Mouse (Mus musculus) testis, postnatal 10 days (tissue): Measurements from ENCODE around the gene Tmem62.
A peak's percentile ranks its signal among the peaks of the same experiment; 100 is the strongest.
"Not testable (repeated sequence)": the region's sequence is repeated elsewhere in the genome, so short reads cannot be mapped to it uniquely, and the experiment has no call there.

Source experiments
- DNase-seq: peaks from one replicate; pipeline ENCODE4 v3.0.0; 2021; ENCODE audit warnings: low spot score

Gene Tmem62

DNA sequence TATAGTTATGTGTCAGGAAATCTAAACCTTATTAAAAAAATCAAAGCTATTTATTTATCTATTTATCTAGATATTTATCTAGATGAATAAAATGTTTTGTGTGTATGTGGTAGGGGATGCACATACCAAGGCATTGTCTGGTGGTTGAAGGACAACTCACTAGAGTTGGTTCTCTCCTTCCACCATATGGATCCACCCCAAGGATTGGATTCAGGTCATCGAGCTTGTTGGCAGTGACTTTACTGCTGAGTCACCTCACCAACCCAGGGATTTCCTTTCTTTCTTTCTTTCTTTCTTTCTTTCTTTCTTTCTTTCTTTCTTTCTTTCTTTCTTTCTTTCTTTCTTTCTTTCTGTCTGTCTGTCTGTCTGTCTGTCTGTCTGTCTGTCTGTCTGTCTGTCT is 19.8 kb downstream of the Tmem62 start:
- not testable (repeated sequence) for DNase-seq

DNA sequence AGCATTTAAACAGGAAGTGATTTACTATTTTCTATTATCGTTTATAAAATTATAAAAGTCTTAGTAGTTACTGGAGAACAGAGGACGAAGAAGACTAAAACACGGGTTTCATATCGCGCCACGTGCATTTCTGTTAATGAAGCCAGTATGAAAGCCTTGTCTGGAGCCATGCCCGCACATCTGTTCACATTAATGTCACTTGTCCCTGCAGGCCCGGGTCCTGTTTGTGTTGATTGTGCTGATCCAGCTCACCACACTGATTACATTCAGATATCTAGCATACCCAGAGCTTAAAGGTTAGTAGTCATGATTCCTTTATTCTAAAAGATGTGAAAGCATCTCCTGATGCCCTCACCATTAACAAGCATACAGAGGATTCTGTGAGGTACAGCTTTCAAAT is 22.0 kb downstream of the Tmem62 start:
- DNase-seq = no peak

DNA sequence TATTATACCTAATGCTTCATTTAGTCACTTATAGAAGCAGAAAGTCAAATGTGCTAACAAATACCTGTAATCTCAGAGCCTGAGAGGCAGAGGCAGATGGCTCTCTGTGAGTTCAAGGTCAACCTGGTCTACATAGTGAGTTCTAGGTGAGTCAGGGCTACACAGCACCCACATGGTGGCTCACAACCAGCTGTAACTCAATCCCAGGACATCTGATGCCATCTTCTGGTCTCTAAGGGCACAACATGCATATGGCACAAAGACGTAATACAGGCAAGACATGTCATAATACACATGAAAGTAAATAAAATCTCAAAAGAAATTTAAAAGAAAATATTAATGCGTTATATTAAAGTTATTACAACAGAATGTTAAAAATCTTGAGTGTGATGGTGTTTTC is 26.8 kb downstream of the Tmem62 start:
- no peak for DNase-seq

DNA sequence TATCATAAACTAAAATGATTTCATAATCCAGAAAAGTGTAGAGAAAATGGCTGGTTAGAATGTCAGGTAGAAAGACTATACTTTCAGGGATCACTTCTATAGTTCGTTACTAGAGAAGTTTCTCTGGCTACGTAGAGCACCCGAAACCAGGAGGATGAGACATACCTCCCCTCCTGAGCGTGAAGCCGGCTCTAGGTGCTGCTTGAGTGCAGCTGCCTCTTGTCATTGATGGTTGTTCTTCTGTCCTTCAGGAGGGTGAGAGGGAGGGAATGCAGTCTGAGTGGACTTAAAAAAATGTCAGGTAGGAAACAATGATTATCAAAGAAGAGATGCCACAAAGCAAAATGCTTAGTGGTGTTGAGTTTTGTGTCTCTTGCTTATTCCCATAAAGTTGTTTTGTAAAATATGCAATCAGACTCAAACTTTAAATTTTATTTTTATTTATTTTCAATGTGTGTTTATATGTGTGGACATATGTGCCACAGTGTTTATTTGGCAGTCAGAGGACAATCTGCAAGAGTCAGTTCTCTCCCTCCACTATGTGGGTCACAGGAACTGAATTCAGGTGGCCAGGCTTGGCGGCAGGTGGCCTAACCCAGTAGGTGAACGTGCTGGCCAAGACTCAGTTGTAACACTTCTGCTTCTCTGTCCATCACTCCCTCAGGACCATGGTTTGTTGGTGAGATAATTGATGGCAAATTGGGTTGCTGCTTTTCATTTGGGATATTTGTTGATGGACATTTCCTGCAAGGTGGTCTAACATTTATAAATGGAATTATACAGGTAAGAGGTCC is 27.4 kb downstream of the Tmem62 start:
- no peak for DNase-seq

DNA sequence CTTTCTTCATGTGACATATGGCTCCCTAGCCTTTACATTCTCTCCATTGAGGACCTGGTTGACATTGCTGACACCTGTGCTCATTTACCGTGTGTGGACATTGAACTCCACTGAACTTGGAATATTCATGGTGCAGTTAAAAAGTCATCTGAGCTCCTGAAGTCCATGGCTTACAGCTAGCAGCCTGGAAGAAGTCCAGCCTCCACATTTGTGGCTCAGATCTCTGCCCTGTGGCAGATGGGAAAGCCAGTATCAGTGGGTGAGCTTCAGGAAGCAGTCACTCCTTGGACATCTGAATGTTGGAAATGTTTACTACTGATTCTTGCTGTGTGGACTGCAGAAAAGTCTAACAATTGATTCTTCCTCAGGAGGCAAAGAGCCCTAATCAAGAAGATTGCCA is 30.2 kb downstream of the Tmem62 start:
- no peak for DNase-seq

DNA sequence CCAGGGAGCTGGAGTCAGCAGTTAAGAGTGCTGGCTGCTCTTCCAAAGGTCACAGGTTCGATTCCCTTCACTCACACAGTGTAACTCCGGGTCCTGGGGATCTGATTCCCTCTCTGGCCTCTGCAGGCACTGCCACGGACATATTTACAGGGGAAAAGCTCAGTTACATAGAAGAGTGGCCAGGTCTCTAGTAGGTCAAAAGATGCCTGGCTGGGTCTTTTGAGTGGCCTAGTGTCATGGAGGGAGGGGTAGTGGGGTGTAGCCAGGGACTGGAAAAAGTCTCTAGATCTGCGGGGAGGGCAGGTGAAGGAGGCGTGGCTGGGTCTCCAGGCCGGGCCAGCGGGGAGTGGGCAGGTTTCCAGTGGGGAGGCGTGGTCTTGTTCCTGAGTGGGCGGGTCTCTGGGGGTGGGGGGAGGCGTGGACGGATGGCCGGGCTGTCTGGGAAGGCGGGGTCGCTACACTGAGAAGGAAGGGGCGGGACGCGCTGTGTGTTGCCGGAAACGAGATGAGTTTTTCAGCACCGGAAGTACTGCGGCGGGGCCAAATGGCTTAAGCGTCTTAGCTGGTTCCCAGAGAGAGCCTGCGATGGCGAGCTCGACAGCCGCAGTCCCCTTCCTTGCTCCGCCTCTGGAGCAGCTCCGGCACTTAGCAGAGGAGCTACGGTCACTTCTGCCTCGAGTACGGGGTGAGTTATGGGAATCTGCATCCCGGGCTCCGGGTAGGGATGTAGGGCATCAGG is 31.3 kb downstream of the Tmem62 start, which contains the start of gene Ccndbp1:
Gene Ccndbp1 (plus strand): TSS at position 479 of the 739 bp plus-strand sequence.
- DNase-seq = peak; percentile 95

DNA sequence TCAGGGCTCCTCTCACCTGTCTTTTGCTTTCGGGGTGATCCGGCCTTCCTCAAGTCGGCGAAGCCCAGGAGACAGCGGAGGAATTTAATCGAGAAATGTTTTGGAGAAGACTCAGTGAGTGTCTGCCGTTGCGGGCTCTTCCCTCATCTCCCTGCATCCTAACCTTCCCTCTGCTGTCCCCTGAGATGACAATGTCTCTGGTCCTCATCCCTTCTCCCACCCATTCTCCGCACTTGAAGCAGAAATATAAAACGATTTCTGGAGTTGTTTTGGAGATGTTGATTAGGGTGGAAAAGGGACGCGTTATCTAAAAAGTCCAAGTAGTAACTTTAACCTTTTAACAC is 31.8 kb downstream of the Tmem62 start:
- no peak for DNase-seq

DNA sequence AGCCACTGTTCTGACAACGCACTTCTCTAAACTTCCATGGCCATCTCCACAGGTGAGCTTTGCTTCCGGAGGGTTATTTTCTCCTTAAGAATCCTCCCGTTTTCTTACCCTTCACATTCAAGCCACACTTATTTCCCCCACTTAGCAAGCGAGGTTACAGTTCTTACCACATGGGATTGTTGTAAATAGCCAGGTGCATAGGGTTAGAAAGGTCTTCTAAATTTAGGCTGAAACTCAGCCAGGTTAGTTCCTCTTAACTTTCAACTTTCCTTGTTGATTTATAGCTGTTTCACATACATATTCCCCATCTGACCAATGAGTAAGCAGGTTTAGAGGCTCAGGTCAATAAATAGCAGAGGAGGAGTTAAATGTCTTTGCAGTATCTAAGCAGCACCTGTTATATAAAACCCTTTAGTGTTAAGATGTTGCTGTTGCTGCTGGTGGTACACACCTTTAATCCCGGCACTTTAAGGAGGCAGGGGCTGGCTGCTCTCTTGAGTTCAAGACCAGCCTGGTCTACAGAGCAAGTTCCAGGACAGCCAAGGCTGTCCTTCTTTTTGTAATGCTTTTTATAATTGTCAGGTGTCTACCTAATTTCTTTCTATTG is 32.4 kb downstream of the Tmem62 start:
- no peak for DNase-seq

DNA sequence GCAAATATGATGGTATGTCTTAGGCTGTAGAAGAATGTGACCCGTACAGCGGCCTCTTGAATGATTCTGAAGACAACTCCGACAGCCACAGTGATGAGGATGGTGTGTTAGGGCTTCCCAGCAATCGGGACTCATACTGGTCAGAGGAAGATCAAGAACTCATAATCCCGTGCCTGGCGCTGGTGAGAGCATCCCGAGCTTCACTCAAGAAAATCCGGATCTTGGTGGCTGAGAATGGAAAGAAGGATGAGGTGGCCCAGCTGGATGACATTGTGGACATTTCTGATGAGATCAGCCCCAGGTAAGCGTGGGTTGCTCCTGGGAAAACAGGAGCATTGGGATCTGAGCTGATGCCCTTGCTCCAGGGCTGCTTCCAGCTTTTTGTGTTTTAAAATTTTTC is 35.9 kb downstream of the Tmem62 start:
- no peak for DNase-seq

DNA sequence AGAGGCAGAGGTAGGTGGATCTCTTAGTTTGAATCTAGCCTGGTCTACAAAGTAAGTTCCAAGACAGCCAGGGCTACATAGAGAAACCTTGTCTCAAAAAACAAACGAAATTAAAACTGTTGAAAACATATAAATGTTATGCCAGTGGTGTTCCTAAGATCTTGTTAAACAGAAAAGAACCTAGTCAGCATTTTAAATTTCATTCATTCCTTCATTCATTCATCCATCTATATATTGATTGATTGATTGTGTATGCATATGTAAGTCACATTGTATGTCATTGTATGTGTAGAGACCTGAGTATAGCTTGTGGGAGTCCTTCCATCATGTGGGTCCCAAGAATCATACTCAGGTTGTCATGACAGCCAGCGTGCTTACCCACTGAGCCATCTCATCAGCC is 38.7 kb downstream of the Tmem62 start:
- DNase-seq = no peak

DNA sequence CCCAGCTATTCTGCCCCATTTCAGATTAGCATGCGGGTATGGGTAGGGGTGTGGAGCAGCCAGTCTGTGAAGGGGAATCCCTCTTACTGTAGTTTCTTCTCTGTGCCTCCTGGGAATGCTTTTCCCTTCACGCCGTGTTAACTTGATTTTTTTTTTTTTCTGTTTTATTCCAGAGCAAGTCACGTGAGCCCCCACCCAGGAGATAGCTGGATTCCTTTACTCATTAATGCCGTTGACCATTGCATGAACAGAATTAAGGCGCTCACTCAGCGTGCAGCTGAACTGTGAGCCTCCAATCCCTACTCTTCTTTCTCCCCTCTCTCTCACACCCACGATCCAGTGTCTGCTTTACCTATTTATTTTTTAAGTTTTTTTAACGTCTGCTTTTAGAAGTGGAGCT is 39.4 kb downstream of the Tmem62 start:
- DNase-seq = no peak

DNA sequence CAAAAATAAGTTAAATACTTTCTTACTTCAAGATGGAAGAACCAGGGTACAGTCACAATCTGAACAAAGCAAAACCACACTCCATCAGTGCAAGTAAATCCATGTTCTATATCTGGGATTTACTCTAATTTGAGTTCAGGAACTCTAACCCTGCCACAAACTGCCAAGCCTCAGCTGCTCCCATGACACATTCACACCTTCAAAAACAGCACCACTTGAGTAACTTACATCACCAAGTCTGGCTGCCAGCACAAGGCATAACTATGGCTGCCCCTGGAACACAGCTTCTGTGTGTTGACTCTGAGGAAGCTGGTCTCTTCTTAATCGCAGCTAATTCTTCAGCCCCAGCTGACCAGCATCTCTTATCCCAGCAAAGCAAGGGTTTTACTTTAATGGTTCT is 40.3 kb downstream of the Tmem62 start:
- no peak for DNase-seq

DNA sequence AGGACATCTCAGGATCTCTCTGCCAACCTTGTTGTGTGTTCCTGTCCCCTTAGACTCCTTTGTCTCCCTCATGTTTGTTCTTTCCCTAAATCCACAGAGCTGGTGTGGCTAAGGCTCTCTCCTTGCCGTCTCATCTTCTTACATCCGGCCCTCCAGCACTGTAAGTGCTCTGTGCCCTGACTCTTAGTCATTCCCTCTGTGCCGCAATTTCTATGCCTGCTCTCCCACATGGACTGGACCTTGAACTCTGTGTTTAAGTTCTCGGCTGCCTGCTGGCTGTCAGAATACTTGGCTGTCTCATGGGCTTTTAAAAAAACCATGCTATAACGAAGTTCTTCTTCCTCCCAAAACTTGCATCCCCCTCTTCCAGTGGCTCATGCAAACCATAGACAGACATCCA is 46.1 kb downstream of the Tmem62 start:
- DNase-seq = no peak

DNA sequence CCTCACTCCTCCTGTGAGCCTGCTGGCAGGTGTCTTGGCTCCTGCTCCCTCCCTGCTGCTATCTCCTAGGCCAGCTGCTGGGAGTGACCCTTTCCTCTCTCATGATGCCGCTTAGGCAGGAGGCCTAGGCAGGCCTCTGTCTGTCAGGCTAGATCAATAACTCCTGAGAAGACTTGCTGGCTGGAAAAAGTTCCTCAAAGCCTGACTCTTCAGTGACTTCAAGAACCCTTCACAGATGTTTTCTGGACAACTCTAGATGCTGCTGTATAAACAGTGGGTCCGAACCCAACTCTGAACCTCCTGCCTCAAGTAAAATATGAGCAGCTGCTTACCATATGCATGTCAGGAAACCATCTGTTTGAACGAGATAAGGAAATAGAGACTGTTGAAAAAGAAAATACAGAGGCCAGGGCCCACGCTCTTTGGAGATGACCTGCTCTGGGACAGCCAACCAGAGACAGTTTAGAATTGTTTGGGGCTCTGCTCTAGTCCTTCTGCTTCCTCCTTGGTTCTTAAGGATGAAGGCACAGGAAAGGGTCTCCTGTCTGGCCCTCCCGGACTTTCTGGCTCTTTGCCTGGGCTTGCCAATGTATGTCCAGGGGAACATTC is 60.0 kb downstream of the Tmem62 start, which contains the start of gene Epb42:
Gene Epb42 (minus strand): TSS at position 340 of the 609 bp plus-strand sequence.
- DNase-seq = no peak

DNA sequence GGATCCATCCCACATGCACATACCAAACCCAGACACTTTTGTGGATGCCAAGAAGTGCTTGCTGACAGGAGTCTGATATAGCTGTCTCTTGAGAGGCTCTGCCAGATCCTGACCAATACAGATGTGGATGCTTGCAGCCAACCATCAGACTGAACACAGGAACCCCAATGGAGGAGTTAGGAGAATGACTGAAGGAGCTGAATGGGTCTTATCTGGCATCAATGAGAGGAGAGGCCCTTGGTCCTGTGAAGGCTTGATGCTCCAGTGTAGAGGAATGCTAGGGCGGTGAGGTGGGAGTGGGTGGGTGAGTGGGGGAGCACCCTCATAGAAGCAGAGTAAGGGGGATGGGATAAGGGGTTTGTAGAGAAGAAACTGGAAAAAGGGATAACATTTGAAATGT is 62.0 kb downstream of the Tmem62 start:
- DNase-seq = not testable (repeated sequence)

DNA sequence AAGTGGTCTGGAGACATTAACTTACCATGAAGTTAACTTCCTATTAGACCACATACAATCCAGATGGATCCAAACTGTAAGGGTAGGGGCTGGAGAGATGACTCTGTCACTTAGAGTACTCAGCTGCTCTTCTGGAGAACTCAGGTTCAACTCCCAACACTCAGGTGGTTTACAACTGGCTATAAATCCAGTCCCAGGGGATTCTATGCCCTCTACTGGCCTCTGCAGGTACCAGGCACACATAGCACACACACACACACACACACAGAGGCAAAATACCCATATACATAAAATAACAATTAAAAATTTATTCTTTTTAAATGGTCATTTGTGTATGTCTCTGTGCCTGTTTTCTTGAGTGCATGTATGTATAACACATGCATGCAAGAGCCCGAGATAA is 62.6 kb downstream of the Tmem62 start:
- DNase-seq = no peak

DNA sequence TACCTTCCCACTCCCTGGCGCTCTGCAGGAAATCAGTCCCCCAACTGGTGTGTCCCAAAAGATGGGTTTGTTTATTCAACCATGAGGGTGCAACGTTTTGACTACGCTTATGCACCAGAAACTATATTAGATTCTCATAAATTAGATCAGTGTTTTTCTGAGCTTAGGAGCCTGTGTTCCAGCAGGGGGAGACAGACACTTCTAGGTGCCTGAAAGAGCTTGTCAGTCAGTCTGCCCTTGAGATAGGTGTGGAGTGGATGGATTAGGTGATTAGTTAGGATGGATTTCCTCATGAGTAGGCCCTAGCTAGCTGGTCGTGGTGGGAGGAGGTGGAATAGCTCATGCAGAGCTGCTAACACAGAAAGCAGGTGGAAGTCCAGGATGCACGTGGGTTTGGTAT is 64.3 kb downstream of the Tmem62 start:
- DNase-seq = no peak

DNA sequence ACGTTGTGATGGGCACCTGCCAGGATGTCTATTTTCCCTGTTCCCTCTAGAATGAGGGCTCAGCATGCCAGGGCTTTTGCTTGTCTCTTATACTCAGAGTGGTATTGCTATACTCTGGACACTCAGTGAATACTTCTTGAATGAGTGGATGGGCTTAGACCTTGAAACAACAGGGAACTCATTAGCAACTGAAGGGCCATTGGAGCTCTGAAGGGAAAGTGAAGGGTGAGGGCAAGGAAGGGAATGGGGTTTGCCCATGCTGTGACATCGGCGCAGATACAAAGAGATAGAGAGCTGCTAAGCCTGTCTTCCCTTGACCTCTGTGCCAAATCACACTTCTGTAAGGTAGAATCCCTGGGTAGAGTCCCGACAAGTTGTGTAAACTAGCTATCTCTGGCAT is 68.8 kb downstream of the Tmem62 start:
- no peak for DNase-seq

DNA sequence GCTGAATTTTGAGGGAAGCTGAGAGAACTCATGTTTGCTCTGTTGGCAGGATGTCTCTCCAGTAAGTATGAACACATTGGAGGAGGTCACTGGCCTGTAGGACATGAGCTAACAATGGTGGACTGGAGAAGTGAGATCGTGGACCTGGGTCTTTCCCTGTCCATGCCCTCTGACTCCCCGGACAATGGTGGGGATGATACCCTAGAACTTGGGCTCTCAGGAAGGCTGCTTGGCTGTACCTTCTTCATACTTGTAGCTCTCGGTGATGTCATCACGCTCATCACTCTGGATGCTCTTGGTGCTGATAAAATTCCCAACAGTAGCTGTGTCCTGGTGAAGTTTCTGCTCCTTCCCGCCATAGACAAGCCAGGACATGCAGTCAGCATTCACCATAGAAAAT is 75.4 kb downstream of the Tmem62 start:
- DNase-seq = no peak

DNA sequence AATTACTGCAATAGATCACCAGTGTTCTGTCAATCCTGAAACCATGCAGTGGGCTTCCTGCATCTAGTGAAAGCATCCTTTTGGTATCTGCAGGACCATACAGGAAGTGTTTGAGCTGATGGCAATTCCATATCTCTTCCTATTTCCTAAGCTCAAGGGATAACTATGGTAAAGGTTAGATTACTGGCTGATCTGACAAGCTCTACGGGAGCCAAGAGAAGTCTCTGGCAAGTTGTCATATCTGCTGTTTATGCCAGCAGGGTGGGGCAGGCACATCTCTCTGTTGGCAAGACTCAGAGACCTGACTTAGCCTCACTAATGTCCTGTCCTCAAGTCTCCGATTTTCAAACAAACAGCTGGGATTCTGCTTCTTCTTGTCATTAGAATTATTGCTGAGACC is 77.2 kb downstream of the Tmem62 start:
- DNase-seq = no peak

DNA sequence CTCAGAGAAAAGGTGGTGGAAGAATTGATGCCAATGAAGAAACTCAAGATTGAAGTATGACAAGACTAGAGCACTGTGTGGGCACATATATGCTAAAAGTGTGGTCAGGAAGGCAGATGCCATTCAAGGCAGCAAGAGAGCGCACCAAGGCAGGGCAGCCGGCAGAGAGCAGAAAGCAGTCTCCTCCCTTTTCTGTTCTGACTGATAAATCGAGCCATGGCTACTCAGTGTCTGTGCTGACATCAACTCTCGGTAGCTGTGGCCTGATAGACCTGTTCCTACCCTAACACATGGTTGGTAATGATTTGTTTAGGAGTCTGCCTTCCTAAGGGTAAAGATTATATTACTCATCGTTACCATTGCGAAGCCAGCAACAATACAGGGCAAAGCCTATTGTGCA is 79.1 kb downstream of the Tmem62 start:
- DNase-seq = no peak
